Mouse (Mus musculus): Measurements from ENCODE around the gene Abhd14b.

GRCm38 (mm10) chr9:106430015-106430264, 17.3 kb upstream of the Abhd14b start:
- no peak for TF ChIP-seq CTCF (IDR thresholded peaks at IDR 0.05; ENCODE audit: borderline replicate concordance, control insufficient read depth, extremely low read depth, insufficient read depth, low read length, poor library complexity)
- TF ChIP-seq POLR2A (IDR thresholded peaks at IDR 0.05; ENCODE audit: control insufficient read depth, extremely low read depth, insufficient read depth, low read length, poor library complexity), result no peak
